Mouse (Mus musculus) liver, embryonic 11.5 days (tissue): Measurements from ENCODE around the gene Ndufa5. TPM values are rescaled to one million over a fixed set of nuclear protein-coding genes. Genes with fewer than 3 reads are reported as not detected.

Source experiments
- ATAC-seq: fragments of 200-750 bp; cut with Nextera tagmentation; replicated peaks from 2 replicates; pipeline ENCODE4 v1.8.0; 2017; ENCODE audit warnings: moderate number of reproducible peaks, mild to moderate bottlenecking, moderate TSS enrichment, moderate library complexity; ENCODE audit not compliant: low FRiP score
- DNase-seq: peaks from one replicate; pipeline ENCODE4 v3.0.0-alpha.2; 2017; ENCODE audit warnings: low spot score
- H3K27ac ChIP-seq: fragments of 300-500 bp; sonication (generic); 2 replicates; pipeline ENCODE4 v1.5.1; 2014; ENCODE audit warnings: mild to moderate bottlenecking, low read depth, low read length, control low read depth
- H3K27me3 ChIP-seq: fragments of 300-500 bp; sonication (generic); replicated peaks from 2 replicates; pipeline ENCODE4 v1.6.1; 2014; ENCODE audit warnings: low read length, mixed read lengths; ENCODE audit not compliant: control insufficient read depth, insufficient read depth
- H3K36me3 ChIP-seq: fragments of 300-500 bp; sonication (generic); 2 replicates; pipeline ENCODE4 v1.6.1; 2014; ENCODE audit warnings: mild to moderate bottlenecking, low read length, moderate library complexity, mixed read lengths; ENCODE audit not compliant: control insufficient read depth, insufficient read depth
- H3K4me1 ChIP-seq: fragments of 300-500 bp; sonication (generic); replicated peaks from 2 replicates; pipeline ENCODE4 v1.6.1; 2014; ENCODE audit warnings: low read length, mixed read lengths; ENCODE audit not compliant: control insufficient read depth, insufficient read depth
- H3K4me2 ChIP-seq: fragments of 300-500 bp; sonication (generic); 2 replicates; pipeline ENCODE4 v1.6.1; 2014; ENCODE audit warnings: mild to moderate bottlenecking, control low read depth, moderate library complexity
- H3K4me3 ChIP-seq: fragments of 300-500 bp; sonication (generic); 2 replicates; pipeline ENCODE4 v1.5.1; 2014; ENCODE audit warnings: low read depth, low read length, control low read depth
- H3K9ac ChIP-seq: fragments of 300-500 bp; sonication (generic); 2 replicates; pipeline ENCODE4 v1.6.1; 2014; ENCODE audit warnings: low read depth, low read length, control low read depth
- H3K9me3 ChIP-seq: fragments of 300-500 bp; sonication (generic); 2 replicates; pipeline ENCODE4 v1.6.1; 2016; ENCODE audit warnings: low read length, inconsistent platforms, mixed read lengths; ENCODE audit not compliant: control insufficient read depth
- WGBS: fragments of 180-500 bp; shearing (Covaris S2); extraction: QIAGEN DNeasy Blood & Tissue Kit; methylation state at CpG from one replicate; pipeline ENCODE4 v1.1.7; 2014; 5-methylcytosine and 5-hydroxymethylcytosine counted together
- polyA plus RNA-seq: library from polyadenylated mRNA; unstranded; fragments of >200 nt; fragmentation: Nextera tagmentation; extraction: Ambion mirVana; gene quantifications from 2 replicates; pipeline ENCODE4 v1.2.1, GENCODE M21; 2014

Gene Ndufa5
- polyA plus RNA-seq, 1 experiment from 2014 or later, result 381 TPM

DNA sequence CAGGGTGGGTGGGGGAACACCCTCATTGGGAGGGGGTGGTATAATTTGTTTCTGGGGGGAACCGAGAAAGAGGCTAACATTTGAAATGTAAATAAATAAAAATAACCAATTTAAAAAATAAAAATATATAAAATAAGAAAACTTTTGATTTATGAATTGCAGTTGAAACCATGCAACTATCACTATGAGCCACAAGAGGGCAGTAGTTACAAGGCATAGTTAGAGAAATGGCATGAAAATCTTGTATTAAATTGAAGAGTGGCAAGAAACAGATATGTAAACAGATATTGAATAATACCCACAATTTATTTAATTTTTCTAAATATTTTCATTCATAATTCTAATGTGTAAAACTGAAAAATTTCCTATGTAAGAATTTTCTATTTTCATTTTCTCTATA, 37.5 kb downstream of the Ndufa5 start:
- 4% methylated on average over 1 of the region's 1 CpGs for WGBS
- no peaks in the 10 kb centered on the region for H3K36me3 ChIP-seq
- H3K4me2 ChIP-seq, result no peak overlapping the region
- no peak for ATAC-seq
- H3K4me3 ChIP-seq, result no peak overlapping the region
- no peak for DNase-seq
- no peak overlapping the region for H3K9ac ChIP-seq
- H3K9me3 ChIP-seq, result no peaks in the 10 kb centered on the region
- no peak overlapping the region for H3K27ac ChIP-seq
- no peaks in the 10 kb centered on the region for H3K27me3 ChIP-seq
- no peaks in the 10 kb centered on the region for H3K4me1 ChIP-seq

DNA sequence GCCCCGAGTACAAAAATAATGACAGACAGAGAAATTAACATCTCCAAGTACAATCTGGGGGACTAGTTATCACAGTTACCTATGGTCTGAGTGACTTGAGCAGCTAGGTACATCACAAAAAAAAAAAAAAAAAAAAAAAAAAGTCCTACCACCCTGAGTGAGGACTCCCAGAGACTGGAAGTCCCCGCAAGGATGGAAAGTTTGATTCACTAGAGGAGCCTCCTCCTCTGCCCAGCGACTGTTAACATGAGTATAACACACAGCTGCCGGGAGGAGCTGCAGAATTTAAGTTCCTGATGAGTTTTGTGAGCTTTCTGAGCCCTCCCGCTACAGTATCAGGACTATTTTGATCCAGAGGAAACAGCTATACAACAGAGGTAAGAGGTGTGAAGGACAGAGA, 41.3 kb downstream of the Ndufa5 start:
- Histone ChIP-seq H3K4me1 (no peaks in the 10 kb centered on the region), H3K9ac (no peak overlapping the region), H3K9me3 (no peaks in the 10 kb centered on the region), H3K4me2 (no peak overlapping the region), H3K27me3 (no peaks in the 10 kb centered on the region), H3K4me3 (no peak overlapping the region), H3K36me3 (no peaks in the 10 kb centered on the region), H3K27ac (no peak overlapping the region)
- DNase-seq (no peak), ATAC-seq (no peak)
- 72% methylated on average over 5 of the region's 5 CpGs for WGBS

- no peak overlapping the region for H3K4me2 ChIP-seq
- no peaks in the 10 kb centered on the region for H3K4me1 ChIP-seq
- no peak overlapping the region for H3K27ac ChIP-seq
- no peaks in the 10 kb centered on the region for H3K27me3 ChIP-seq
- DNase-seq, result no peak
- no peaks in the 10 kb centered on the region for H3K9me3 ChIP-seq
- WGBS, result 81% methylated on average over 1 of the region's 1 CpGs
- no peak overlapping the region for H3K9ac ChIP-seq
- H3K36me3 ChIP-seq, result no peaks in the 10 kb centered on the region
- no peak for ATAC-seq
- no peak overlapping the region for H3K4me3 ChIP-seq
These were observed 57.2 kb downstream of the Ndufa5 start for GRCm38 (mm10) chr6:24470571-24471132.

DNA sequence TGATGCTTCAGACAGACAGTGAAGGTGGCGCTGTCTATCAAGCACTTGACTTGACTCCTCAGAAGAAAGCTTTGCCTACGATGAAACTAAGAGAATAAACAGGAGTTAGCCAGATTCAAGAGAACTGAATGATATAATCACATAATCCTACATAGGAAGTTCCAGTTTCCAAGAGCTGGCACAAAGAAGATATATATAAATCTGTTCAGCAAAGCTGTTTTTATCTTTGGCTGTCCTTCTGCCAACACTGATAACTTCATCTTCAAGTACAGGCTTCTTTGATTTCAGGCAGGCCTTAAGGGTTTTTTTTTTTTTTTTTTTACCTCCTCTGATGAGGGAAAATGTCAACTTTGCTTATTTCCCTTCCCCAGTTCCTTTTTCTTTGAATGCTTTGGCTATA, 57.7 kb downstream of the Ndufa5 start:
- H3K4me3 ChIP-seq, result no peak overlapping the region
- H3K27ac ChIP-seq, result no peak overlapping the region
- no peak for ATAC-seq
- no peaks in the 10 kb centered on the region for H3K9me3 ChIP-seq
- no peak for DNase-seq
- H3K9ac ChIP-seq, result no peak overlapping the region
- no peaks in the 10 kb centered on the region for H3K36me3 ChIP-seq
- WGBS, result 84% methylated on average over 2 of the region's 2 CpGs
- no peak overlapping the region for H3K4me2 ChIP-seq
- H3K27me3 ChIP-seq, result no peaks in the 10 kb centered on the region
- H3K4me1 ChIP-seq, result no peaks in the 10 kb centered on the region

Other genes with a start within 250 kb of the Ndufa5 start
- 0.16 TPM in 1 of 2 replicates, not detected in the other for gene Iqub, start 12.9 kb downstream of the Ndufa5 start, polyA plus RNA-seq
- gene Asb15, start 131 bp upstream of the Ndufa5 start, polyA plus RNA-seq, result not detected in 2 replicates
- gene Lmod2, start 69.7 kb upstream of the Ndufa5 start, polyA plus RNA-seq, result 0.14 and 0.41 TPM in 2 replicates
- gene Wasl, start 137.0 kb upstream of the Ndufa5 start, polyA plus RNA-seq, result 28.2 and 29.4 TPM in 2 replicates
- not detected in 2 replicates for gene Hyal6, start 205.2 kb upstream of the Ndufa5 start, polyA plus RNA-seq
- not detected in 2 replicates for gene Hyal4, start 220.3 kb upstream of the Ndufa5 start, polyA plus RNA-seq